Mouse (Mus musculus): Measurements from ENCODE around the gene Dars2.

- TF ChIP-seq E2F4 (IDR thresholded peaks at IDR 0.05; ENCODE audit: borderline replicate concordance, low read depth, low read length) (no peak), MXI1 (IDR thresholded peaks at IDR 0.05; ENCODE audit: low read depth, low read length) (no peak)
Measured at GRCm38 (mm10) chr1:161004942-161005341, 65.5 kb downstream of the Dars2 start.
